Mouse (Mus musculus): Measurements from ENCODE around the gene Ralgps2.
A peak's percentile ranks its signal among the peaks of the same experiment; 100 is the strongest.

The Ralgps2 gene

GRCm38 (mm10) chr1:156939251-156940141, at the start of gene Ralgps2:
Ralgps2 (minus strand) TSS chr1:156939626.
- DNase-seq (ENCODE audit: low read depth) = peak; percentile 82

DNA sequence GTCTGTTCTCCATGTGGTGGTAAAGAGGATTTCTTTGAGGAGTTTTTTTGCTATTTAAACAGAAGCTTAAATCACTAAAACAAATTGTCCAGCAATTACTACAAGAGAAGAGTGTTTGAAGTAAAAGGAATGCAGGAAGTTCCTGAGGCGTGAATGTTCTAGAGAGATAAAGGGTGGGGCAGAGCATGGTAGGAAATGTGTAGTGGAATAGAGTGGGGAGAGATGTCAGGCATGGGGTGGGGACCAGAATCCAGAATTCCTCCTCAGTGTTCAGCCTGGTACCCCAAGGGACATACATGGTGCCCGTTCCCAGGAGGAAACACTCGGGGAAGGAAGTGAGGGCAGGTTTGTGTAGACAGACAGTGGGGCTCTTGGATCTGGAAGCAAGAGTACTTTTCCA, 48.1 kb upstream of the Ralgps2 start:
- DNase-seq (ENCODE audit: low read depth) = no peak

GRCm38 (mm10) chr1:156986641-156987345, 47.4 kb upstream of the Ralgps2 start:
- no peak for DNase-seq (ENCODE audit: low read depth)

GRCm38 (mm10) chr1:156985657-156986640, 46.5 kb upstream of the Ralgps2 start:
- peak; percentile 71 for DNase-seq (ENCODE audit: low read depth)

- DNase-seq (ENCODE audit: low read depth) = no peak
These were observed 43.8 kb upstream of the Ralgps2 start for GRCm38 (mm10) chr1:156983009-156983870.

DNA sequence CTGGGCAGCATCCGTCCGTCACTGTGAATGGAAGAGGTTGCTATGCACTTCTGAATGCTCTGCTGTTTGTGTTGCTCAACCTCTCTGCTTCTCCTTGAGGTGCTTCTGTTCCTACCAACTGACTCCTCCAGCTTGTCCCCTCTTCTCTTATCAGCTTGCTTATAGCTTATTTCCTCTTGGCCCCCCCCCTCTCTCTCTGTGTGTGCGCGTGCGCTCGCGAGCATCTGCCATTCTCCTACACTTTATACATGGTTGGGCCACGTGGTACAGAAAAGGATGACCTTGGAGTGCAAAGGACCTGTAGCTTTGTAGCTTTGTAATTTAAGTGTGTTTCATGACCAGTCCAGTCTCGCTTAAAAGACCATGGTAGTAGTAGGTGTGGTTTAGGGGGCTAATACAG, 42.5 kb upstream of the Ralgps2 start:
- DNase-seq (ENCODE audit: low read depth) = no peak

GRCm38 (mm10) chr1:156979722-156980121, 40.3 kb upstream of the Ralgps2 start:
- no peak for DNase-seq (ENCODE audit: low read depth)

DNA sequence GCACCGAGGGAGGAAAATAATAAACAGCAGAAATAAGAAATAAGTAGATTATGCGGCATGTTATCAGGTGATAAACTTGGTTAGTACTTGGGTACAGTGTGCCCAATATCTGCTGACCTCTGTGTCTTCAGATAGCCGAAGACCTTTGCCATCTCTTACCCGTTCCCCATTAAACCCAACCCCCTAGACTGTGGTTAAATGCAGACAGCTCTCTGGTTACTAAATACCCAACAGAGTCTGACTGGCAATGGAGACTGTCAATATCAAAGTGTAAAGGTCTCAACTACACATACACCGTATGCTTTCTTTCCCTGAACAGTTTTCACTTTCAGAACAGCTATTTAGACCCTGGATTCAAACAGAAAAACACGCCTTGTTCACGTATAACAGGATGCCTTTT, 39.2 kb upstream of the Ralgps2 start:
- DNase-seq (ENCODE audit: low read depth) = no peak

- DNase-seq (ENCODE audit: low read depth) = no peak
These were observed 34.4 kb upstream of the Ralgps2 start for GRCm38 (mm10) chr1:156973857-156974256.

DNA sequence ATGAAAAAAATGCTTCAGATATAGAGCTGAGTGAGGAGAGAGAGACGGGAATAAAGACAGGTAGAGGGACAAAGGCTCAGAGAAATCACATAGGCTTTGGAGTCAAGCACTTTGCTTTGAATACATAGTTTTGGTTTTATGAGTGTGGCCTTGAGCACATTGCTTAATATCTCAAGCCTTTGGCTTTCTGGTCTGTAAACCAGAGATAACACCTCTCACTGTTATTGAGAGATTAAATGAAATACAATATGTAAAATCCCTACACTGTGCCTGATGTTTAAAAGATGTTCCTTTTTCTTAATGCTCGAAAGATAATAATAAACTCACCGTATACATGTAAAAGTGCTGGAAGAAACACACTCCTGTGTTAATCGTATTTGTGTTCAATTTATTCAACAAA, 33.0 kb upstream of the Ralgps2 start:
- no peak for DNase-seq (ENCODE audit: low read depth)

DNA sequence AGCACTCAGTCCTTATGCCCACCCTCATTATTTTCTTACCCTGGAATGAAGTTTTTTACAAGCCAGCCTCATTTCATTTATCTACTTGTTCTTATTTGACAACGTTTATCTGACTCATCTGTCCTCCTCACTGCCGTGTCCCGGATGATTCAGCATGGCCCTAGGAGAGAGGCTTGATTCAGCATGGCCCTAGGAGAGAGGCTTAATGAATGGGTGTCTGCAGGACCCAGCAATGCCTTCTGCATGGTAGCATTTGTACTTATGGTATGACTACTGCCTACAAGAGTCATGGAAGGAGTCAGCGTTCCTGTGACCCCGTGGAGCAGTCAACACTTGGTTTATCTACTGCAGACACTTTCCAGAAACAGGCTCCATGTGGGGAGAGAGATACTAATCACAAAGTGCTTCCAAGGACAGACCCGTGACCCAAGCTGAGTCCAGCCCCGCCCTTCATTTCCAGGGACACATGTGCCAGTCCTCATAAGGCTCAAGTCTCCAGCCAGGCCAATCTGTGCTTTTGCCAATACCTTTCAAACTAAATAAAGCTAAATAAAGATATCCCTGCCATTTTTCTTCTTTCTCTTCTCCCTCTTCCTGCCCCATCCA, 31.9 kb upstream of the Ralgps2 start:
- no peak for DNase-seq (ENCODE audit: low read depth)

- no peak for DNase-seq (ENCODE audit: low read depth)
These were observed 31.2 kb upstream of the Ralgps2 start for GRCm38 (mm10) chr1:156970641-156971040.

DNA sequence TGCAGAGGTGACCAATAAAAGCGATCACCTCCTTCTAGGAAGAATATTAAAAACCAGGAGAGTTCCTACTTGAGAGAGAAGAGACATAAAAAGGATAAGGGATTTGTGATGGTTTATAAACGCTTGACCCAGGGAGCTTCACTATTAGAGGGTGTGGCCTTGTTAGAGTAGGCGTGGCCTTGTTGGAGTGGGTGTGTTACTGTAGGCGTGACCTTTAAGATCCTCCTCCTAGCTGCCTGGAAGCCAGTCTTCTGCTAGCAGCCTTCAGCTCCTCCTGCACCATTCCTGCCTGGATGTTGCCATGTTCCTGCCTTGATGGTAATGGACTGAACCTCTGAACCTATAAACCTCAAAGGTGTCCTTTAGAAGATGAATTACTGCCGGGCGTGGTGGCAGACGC, 28.7 kb upstream of the Ralgps2 start:
- no peak for DNase-seq (ENCODE audit: low read depth)

GRCm38 (mm10) chr1:156964586-156964932, 25.1 kb upstream of the Ralgps2 start:
- no peak for DNase-seq (ENCODE audit: low read depth)

- DNase-seq (ENCODE audit: low read depth) = no peak
These were observed 24.6 kb upstream of the Ralgps2 start for GRCm38 (mm10) chr1:156963871-156964585.

DNA sequence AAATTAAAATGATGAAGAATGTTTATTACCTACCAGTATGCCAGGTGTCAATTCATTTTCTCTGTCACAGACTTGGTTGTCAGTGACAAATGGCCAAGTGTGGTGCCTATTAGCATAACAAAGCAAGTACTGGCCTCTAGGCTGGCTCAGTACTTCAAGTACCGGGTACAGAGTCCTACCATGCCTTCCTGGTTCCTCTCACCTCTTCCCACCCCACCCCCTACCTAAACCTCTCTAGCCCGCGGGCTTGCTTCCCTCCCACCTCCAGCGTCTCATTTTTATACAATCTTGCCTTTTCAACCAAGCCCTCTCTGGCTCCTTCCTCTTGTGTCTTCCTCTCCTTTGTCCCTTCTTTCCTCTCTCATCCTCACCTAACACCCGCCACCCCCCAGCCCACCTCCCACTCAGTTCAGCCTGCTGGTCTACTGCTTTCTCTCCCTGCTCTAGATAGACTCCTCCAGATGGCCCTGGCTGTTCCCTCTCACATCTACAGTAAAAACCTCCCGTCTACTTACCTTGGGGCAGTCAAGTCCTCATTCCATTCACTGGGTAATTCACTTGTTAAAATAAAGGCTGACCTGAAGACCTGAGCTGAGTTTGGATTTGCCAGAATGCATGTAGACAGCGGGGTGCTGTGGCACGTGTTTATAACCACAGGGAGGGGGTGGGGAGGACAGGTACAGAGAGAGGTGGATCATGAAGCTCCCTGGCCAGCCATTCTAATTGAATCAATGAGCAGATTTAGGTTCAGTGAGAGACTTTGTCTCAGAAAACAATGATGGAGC, 22.2 kb upstream of the Ralgps2 start:
- DNase-seq (ENCODE audit: low read depth) = no peak

DNA sequence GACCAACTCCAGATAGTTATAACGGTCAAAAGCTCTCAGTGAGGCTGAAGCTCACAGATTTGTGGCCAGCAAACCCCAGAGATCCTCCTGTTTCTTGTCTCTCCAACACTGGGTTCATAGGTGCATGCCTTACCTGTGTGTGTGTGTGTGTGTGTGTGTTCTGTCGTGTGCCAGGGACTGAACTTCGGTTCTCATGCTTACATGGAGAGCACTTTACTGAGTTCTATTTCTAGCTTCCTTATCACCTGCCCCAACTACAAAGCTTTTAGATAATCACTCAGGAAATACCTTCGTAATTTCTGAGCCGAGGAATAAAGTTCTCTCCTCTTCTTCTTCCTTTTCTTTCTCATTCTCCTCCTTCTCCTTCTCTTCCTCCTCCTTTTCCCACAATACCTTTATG, 19.6 kb upstream of the Ralgps2 start:
- DNase-seq (ENCODE audit: low read depth) = no peak

DNA sequence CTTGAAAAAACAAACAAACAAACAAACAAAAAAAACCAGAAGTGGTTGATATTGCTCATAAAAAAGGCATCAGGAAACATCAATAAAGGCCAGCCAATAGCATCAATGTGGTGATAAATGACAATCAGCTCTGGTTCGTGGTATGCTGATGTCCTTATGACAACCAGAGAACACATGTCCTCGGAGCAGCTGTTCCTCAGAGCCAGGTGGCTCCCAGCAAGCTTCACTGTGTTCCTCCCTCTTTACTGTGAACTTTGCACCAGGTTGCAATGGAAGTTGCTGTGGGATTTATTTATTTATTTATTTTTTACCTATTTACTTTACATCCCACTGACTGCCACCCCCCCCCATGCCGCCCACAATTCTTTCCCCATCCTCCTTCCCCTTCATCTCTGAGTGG, 17.9 kb upstream of the Ralgps2 start:
- no peak for DNase-seq (ENCODE audit: low read depth)
